Comparison of ENCODE assay signal across 16 mouse cellular contexts in genomic region chr6:42318293-42318692, GRCm38 (mm10). TPM values are rescaled to one million over a fixed set of nuclear protein-coding genes. Genes with fewer than 3 reads are reported as not detected.
"Had no signal": no experiment of that assay in that cellular context is flagged by ENCODE, and none has a peak within 500 bp of the region (broad histone marks: within the 10 kb centered on the region; RNA-seq: fewer than 3 reads in every experiment).

No protein-coding gene starts in this region.

- ATAC-seq: midbrain, embryonic 16.5 days had no signal

- H3K4me3 ChIP-seq: midbrain, embryonic 10.5 days; midbrain, embryonic 12.5 days; neural tube, embryonic 12.5 days; stomach, embryonic 15.5 days had no signal

- DNase-seq: lung, adult 18-20 months; lung, embryonic 14.5 days; midbrain, embryonic 14.5 days; right cerebral cortex, postnatal 14 days; thymus, adult 2 months; thymus, postnatal 25 days; thymus, postnatal 4 days had no signal

- H3K9me3 ChIP-seq: midbrain, embryonic 10.5 days; midbrain, embryonic 12.5 days; neural tube, embryonic 12.5 days; stomach, embryonic 15.5 days had no signal

- H3K9ac ChIP-seq: lung, embryonic 14.5 days; midbrain, embryonic 12.5 days; neural tube, embryonic 12.5 days; stomach, embryonic 15.5 days had no signal

- H3K4me2 ChIP-seq: lung, embryonic 14.5 days; midbrain, embryonic 12.5 days; neural tube, embryonic 12.5 days; stomach, embryonic 15.5 days had no signal

- H3K36me3 ChIP-seq: stomach, embryonic 15.5 days had no signal

- H3K27me3 ChIP-seq: neural tube, embryonic 12.5 days had no signal

- H3K27ac ChIP-seq: midbrain, embryonic 10.5 days; midbrain, embryonic 12.5 days; neural tube, embryonic 12.5 days; stomach, embryonic 15.5 days; stomach, postnatal 0 days had no signal

RNA-seq across cellular contexts. Expression of gene Fam131b, which starts 6.2 kb away (rescaled TPM):
- total RNA-seq: megakaryocyte-erythroid progenitor cell, adult 5-6 weeks; neutrophil, adult 5-6 weeks had no signal
- polyA plus RNA-seq: liver, embryonic 16.5 days had no signal

RNA-seq across cellular contexts. Expression of gene Clcn1, which starts 31.8 kb away (rescaled TPM):
- total RNA-seq: megakaryocyte-erythroid progenitor cell, adult 5-6 weeks had no signal
- polyA plus RNA-seq: lung, embryonic 14.5 days had no signal

RNA-seq across cellular contexts. Expression of gene Epha1, which starts 54.8 kb away (rescaled TPM):
- total RNA-seq: megakaryocyte-erythroid progenitor cell, adult 5-6 weeks had no signal
